Mouse (Mus musculus): ENCODE results near the gene Nek6.

The Nek6 gene

GRCm38 (mm10) chr2:38536331-38536731 lies 24.9 kb downstream of the Nek6 start:
- ATAC-seq (ENCODE audit: low TSS enrichment), result peak; percentile 78

- no peak for ATAC-seq (ENCODE audit: low TSS enrichment)
Measured at GRCm38 (mm10) chr2:38539677-38540076, 28.2 kb downstream of the Nek6 start.

DNA sequence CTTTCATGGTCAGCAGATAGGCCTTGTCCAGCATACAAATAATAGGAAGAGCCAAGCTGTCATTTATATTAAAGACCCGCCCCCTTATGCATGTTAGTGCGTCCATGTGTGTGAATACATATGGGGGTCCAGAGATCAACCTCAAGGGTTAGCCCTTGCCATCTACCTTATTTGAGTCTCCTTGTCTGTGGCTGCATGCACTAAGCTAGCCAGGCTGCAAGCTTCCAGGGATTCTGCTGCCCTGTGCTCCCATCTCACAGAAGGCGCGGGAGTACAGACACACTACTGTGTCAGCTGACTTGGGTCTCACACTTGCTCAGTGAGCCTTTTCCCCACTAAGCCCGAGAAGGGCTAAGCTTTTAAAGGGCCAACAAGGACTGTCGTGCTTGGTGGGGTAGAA lies 29.2 kb downstream of the Nek6 start:
- ATAC-seq (ENCODE audit: low TSS enrichment), result no peak

DNA sequence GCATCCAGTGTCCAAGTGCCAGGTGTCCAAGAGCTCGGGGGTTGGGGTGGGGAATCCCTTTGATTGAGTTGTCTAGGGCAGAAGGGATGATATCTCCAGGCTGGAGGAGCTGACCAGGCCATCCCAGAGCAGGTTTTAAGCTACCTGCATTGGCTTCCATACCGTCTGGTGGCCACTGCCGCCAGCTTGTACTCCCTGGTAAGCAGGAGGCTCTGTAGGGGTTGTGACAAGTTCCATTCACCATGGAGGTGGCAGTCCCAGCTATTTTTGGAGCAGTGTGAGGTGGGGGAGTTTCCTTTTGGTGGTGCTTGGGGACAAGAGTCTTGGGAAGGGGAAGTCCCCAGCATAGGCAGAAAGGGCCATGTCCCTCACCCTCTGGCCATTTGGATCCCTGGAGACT lies 29.7 kb downstream of the Nek6 start:
- ATAC-seq (ENCODE audit: low TSS enrichment), result no peak

DNA sequence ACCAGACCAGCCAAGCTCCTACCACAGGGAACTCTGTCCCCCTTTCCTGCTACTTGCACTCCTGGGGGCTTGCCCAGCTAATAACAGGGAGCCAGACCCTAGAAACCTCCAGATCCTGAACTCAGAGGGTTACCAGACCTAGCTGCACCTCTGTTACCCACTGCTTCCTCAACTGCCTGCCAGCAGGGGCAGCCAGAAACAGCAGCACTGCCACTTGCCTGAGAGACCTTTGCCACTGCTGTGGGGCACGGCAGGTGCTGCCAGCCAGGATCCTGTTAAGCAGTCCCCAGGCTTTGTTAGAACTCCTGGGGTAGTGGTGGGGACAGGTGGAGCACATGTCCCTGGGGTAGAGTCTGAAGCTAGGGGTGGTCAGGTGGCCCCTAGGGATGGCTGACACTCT lies 30.1 kb downstream of the Nek6 start:
- no peak for ATAC-seq (ENCODE audit: low TSS enrichment)

GRCm38 (mm10) chr2:38542366-38542765 lies 30.9 kb downstream of the Nek6 start:
- no peak for ATAC-seq (ENCODE audit: low TSS enrichment)

- no peak for ATAC-seq (ENCODE audit: low TSS enrichment)
Measured at GRCm38 (mm10) chr2:38543158-38543557, 31.7 kb downstream of the Nek6 start.

GRCm38 (mm10) chr2:38544341-38544740 lies 32.9 kb downstream of the Nek6 start:
- no peak for ATAC-seq (ENCODE audit: low TSS enrichment)

- no peak for ATAC-seq (ENCODE audit: low TSS enrichment)
Measured at GRCm38 (mm10) chr2:38544982-38545381, 33.5 kb downstream of the Nek6 start.

DNA sequence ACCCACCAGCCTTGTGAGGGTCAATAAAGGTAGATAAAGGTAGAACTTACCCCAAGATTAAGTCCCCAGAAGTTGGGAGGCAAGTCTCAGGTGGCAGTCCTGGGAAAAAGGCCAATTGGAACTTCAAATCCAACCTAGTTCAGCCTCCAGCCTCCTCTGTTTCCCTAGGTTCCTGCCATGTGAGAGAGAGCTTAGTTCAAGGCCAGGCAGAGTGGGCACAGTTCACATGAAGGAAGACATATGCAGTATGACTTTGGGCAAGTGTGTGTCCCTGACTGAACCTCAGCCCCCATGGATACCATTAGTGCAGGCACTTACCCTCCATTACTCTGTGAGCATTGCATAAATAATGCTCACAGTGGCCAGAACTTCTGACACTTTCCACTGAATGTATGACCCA lies 34.3 kb downstream of the Nek6 start:
- no peak for ATAC-seq (ENCODE audit: low TSS enrichment)

- ATAC-seq (ENCODE audit: low TSS enrichment), result no peak
Measured at GRCm38 (mm10) chr2:38546222-38546621, 34.8 kb downstream of the Nek6 start.

- no peak for ATAC-seq (ENCODE audit: low TSS enrichment)
Measured at GRCm38 (mm10) chr2:38546748-38547147, 35.3 kb downstream of the Nek6 start.

DNA sequence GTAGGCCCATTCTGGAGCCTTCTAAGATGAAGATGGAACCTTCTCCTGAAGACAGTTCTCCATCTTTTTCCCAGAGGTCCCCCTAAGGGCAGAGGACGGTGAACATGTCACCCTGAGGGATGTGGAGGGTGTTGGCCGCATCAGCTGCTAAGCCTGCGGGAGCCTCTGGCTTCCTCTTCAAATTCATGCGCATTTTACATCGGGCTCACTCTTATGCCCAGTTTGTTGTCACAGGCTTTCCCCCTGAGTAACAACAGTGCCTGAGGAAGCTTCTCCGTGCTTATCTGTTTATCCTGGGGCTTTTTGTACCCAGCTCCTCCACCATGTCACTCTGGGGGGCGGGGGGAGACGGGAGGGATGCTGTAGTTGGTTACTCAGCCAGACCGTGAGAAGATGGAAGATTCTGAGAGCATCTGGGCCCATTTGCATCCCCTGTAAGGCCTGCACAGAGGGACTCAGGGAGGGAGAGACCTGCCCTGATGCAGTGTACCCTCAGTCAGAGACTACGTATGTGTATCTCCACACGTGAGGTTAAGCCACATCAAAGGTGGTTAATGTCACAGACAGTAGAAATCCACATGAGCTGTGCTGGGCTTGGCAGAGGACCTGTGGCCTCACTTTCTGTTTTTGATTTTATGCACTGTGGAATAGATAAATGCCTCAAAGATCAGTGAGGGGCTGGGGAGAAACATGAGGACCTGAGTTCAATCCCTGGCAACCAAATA lies 36.5 kb downstream of the Nek6 start:
- ATAC-seq (ENCODE audit: low TSS enrichment), result no peak

- no peak for ATAC-seq (ENCODE audit: low TSS enrichment)
Measured at GRCm38 (mm10) chr2:38552004-38552443, 40.6 kb downstream of the Nek6 start.

DNA sequence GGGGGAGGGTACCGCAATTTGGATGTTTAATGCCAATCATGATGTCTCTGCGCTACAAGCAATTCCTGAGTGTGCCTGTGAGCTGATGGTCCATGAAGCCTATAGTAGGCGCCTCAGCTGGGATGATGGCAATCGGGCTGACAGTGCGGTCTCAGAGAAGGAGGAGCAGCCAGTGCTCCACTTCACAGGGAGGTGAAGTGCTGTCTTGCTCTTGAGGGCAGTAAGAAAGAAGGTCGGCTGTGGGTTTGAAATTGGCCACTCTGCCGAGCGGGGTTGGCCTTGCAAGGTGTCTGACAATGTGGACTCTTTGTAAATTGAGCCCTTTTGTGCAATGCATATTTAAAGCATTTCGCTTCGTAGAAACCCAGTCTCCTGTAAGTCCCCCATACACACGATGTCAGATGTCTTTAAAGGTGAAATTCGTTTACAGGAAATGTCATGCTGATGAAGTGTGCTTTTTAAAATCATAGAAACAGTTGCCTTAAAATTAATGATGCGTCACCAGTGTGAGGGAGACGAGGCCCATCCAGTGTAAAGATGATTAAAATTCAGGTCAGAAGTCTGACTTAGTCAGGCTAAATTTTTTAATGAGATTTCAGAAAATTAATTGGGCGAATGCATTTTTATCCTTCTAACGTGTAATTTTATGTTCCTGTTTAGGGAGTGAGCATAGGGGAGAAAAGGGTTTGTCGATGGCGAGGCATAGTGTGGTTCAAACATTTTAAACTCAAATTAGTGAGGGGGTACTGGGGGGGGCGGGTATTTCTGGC lies 43.0 kb downstream of the Nek6 start:
- ATAC-seq (ENCODE audit: low TSS enrichment), result no peak

DNA sequence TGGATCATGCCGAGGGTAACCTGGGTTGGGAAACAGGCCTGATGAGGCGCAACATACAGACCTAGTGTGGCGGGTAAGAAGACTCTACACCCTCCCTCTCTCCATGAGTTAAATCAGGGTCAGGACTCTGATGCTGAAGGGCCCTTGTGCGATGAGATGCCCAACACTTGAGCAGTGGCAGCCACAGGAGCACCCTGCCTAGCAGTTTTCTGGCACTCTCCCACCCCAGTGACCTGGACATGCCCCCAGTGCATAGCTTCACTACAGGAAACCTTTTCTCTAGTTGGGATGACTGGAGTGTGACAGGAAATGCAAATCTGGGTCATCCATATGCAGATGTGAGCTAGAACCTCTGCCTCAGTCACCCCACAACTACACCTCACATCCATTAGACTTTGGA lies 44.2 kb downstream of the Nek6 start:
- ATAC-seq (ENCODE audit: low TSS enrichment), result no peak

- ATAC-seq (ENCODE audit: low TSS enrichment), result no peak
Measured at GRCm38 (mm10) chr2:38556721-38557120, 45.3 kb downstream of the Nek6 start.

GRCm38 (mm10) chr2:38560296-38561227 lies 49.1 kb downstream of the Nek6 start:
- ATAC-seq (ENCODE audit: low TSS enrichment), result no peak

GRCm38 (mm10) chr2:38562596-38562995 lies 51.2 kb downstream of the Nek6 start:
- ATAC-seq (ENCODE audit: low TSS enrichment), result no peak

GRCm38 (mm10) chr2:38571971-38572601 lies 60.6 kb downstream of the Nek6 start:
- ATAC-seq (ENCODE audit: low TSS enrichment), result no peak

GRCm38 (mm10) chr2:38574697-38575096 lies 63.3 kb downstream of the Nek6 start:
- no peak for ATAC-seq (ENCODE audit: low TSS enrichment)
